Mouse (Mus musculus): Measurements from ENCODE around the gene Kcnj11.

The Kcnj11 gene

GRCm38 (mm10) chr7:46044106-46044505 lies 56.5 kb downstream of the Kcnj11 start:
- no peak for DNase-seq

Data from B cell, adult 2 months (primary cell).